8 mouse cellular contexts compared by ENCODE assay signal in the genomic region with DNA sequence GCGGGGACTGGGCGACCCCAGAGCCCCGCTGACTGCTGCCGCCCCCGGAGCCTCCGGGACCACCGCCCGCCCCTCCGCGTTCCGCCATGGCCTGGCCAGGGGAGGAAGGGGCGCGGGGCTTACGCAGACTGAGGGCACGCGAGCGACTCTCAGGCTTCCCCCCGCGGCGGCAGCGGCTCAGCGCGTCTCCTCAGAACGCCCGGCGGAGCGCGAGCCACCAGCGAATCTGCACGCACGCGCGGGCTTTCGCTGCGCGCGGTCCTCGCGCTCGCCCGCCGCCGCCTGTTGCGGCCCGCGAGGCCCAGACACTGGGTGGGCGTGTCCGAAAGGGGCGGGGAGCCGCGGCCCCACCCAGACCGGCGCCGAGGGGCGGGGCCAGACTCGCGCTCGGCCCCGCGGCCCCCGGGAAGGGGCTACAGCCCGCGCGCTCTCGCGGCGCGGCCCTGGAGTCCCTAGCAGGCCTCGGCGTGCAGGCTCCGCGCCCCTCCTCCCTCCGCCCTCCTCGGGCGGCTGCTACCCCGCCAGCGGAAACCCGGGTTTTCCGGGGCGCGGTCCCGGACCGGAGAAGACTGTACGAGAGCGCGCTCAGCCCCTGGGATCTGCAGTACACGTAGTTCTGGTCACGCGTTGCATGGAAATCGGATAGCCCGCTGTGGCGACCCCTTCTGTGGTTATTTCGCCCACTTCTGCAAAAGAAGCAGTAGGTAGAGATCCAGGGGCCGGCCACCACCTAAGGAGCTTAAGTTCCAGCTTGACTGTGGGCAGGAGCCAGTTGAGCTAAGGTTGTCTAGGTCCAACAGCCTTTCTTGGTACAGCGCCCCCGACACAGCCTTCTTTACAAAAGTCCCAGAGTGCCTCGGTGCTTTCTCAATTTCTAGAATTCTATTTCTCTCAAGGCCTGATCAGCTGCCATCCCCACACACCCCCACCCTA. TPM values are rescaled to one million over a fixed set of nuclear protein-coding genes. Genes with fewer than 3 reads are reported as not detected.
DNase-seq lines count a peak whose midpoint lies in the region; ATAC-seq and TF ChIP-seq lines count a peak whose summit lies in the region.

A gene (minus strand): TSS at position 319 of the 933 bp plus-strand sequence.

- peak; percentile 89 for DNase-seq in ZHBTc4 (ENCODE audit: low read depth, low spot score)
- peak; percentile 90 for DNase-seq in gastrocnemius, postnatal 10 days
- peak; percentile 94 for DNase-seq in induced T-regulatory cell, adult 2 months (ENCODE audit: low read depth)
- DNase-seq in left cerebral cortex, adult 9 months (ENCODE audit: low spot score in 2 of 2) = peak; percentile 61 to 78
- peak; percentile 86 for DNase-seq in right cerebral cortex, postnatal 14 days
- DNase-seq in urinary bladder, postnatal 36 days (ENCODE audit: low spot score in 2 of 2) = peak; percentile 84 to 87

- no peak for TF ChIP-seq CTCF in cortical plate, adult 2 months (IDR thresholded peaks at IDR 0.05; ENCODE audit: extremely low read depth, insufficient read depth, low read length)

- peak; percentile 66 for ATAC-seq in megakaryocyte progenitor cell, adult 5-6 weeks (replicated peaks; ENCODE audit: poor library complexity)

- peak within 1 kb of the TSS; percentile 99 for H3K4me3 ChIP-seq in cortical plate, adult 2 months (ENCODE audit: insufficient read depth, low read length)

- peaks cover 10% of the 10 kb centered on the region; the same call in 1 of the 2 replicates for H3K4me1 ChIP-seq in cortical plate, adult 2 months (ENCODE audit: control insufficient read depth, insufficient read depth, low read length)

- peak; percentile 61; the same call in 1 of the 2 replicates for TF ChIP-seq POLR2A in cortical plate, adult 2 months (IDR thresholded peaks at IDR 0.05; ENCODE audit: extremely low read depth, insufficient read depth, low read length)

- H3K27ac ChIP-seq in cortical plate, adult 2 months (ENCODE audit: insufficient read depth, low read length) = peak within 1 kb of the TSS; percentile 96

RNA-seq across cellular contexts. Expression of the gene that starts here (rescaled TPM):
- polyA plus RNA-seq in cortical plate, adult 2 months (2012; rRNA removed) = 47.0 and 47.8 TPM in 2 replicates
- 10 to 100 TPM; 10.3 to 11.1 TPM for total RNA-seq in gastrocnemius, postnatal 10 days (2021)
- total RNA-seq in megakaryocyte progenitor cell, adult 5-6 weeks (2015) = 14.8 and 16.2 TPM in 2 replicates
- total RNA-seq in megakaryocyte progenitor cell, adult 5-6 weeks (2017) = 5.1 and 7.1 TPM in 2 replicates

Comparison
In these comparisons a context has a peak if more than half of its experiments do, and no peak if none do; other contexts are left out.
1. Peak in every context shown above with its lines: DNase-seq, ATAC-seq, H3K4me3 ChIP-seq and H3K27ac ChIP-seq.